Mouse (Mus musculus): Measurements from ENCODE around the gene Slc12a3. TPM values are rescaled to one million over a fixed set of nuclear protein-coding genes. Genes with fewer than 3 reads are reported as not detected.

Gene Slc12a3
- polyA plus RNA-seq, 1 experiment from 2014 or later, result not detected

DNA sequence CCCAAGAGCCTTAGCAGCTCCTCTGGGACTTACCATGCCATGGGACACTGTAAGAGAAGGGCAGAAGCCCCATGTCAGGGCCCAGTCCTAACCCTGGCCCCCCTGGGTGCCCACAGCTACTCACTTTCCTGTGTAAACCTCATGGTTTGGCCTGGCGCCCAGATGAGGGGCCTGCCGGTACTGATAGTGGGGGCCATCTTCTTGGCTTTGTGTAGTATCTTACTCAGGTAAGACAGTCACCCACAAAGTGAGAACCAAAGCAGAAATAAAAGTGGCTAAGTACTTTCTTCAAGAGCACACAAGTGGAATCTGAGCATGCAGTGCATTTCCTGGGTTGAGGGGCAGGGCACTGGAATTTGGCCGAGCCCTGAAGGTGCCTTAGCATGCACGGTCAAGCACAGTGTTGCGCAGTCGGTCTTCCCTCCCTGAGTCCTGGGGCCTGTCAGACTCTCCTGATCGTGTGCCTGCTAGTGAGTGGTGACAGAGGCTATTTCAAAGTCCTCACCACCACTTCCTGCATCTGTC, 21.9 kb upstream of the Slc12a3 start:
- no peak for ATAC-seq (replicated peaks)
- Histone ChIP-seq H3K4me1 (no peaks in the 10 kb centered on the region), H3K36me3 (peaks cover 63% of the 10 kb centered on the region), H3K9me3 (no peaks in the 10 kb centered on the region), H3K27me3 (no peaks in the 10 kb centered on the region), H3K4me2 (replicated peaks) (no peak overlapping the region), H3K27ac (replicated peaks) (no peak overlapping the region), H3K4me3 (no peak overlapping the region), H3K9ac (replicated peaks) (no peak overlapping the region)
- WGBS, result 91% methylated on average over 7 of the region's 7 CpGs

- Histone ChIP-seq H3K27me3 (no peaks in the 10 kb centered on the region), H3K9ac (replicated peaks) (no peak overlapping the region), H3K27ac (replicated peaks) (no peak overlapping the region), H3K4me1 (no peaks in the 10 kb centered on the region), H3K36me3 (peaks cover 62% of the 10 kb centered on the region), H3K9me3 (no peaks in the 10 kb centered on the region), H3K4me2 (replicated peaks) (no peak overlapping the region), H3K4me3 (no peak overlapping the region)
- WGBS, result 94% methylated on average over 9 of the region's 9 CpGs
- no peak for ATAC-seq (replicated peaks)
These were observed 21.3 kb upstream of the Slc12a3 start for GRCm38 (mm10) chr8:94307652-94308051.

DNA sequence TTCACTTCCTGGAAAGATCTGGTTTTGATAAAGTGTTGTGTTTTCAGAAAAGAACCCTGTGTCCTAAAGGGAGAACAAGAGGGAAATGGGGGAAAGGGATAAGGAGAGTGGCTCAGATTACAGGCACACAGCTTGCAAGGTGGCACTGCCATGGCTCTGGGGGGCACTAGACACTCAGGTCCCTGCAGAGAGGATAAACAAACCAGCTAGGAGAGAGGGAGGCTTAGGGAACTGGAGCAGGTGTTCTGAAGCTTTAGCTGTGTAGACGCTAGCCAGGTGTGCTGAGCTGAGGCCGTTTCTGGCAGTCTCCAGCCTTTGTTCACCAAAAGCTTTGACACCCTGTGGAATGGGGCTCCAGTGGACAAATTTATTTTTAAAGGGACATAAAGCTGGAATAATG, 14.9 kb upstream of the Slc12a3 start:
- no peaks in the 10 kb centered on the region for H3K9me3 ChIP-seq
- no peaks in the 10 kb centered on the region for H3K27me3 ChIP-seq
- WGBS, result 80% methylated on average over 2 of the region's 2 CpGs
- no peak for ATAC-seq (replicated peaks)
- no peak overlapping the region for H3K4me2 ChIP-seq (replicated peaks)
- H3K9ac ChIP-seq (replicated peaks), result no peak overlapping the region
- no peak overlapping the region for H3K4me3 ChIP-seq
- H3K36me3 ChIP-seq, result peaks cover 30% of the 10 kb centered on the region
- H3K4me1 ChIP-seq, result no peaks in the 10 kb centered on the region
- H3K27ac ChIP-seq (replicated peaks), result no peak overlapping the region

GRCm38 (mm10) chr8:94317249-94317648, 11.8 kb upstream of the Slc12a3 start:
- Histone ChIP-seq H3K27me3 (no peaks in the 10 kb centered on the region), H3K36me3 (peaks cover 26% of the 10 kb centered on the region; the same call in 1 of the 2 replicates), H3K27ac (replicated peaks) (no peak overlapping the region), H3K9me3 (no peaks in the 10 kb centered on the region), H3K9ac (replicated peaks) (no peak overlapping the region), H3K4me2 (replicated peaks) (no peak overlapping the region), H3K4me1 (no peaks in the 10 kb centered on the region), H3K4me3 (no peak overlapping the region)
- no peak for ATAC-seq (replicated peaks)
- WGBS, result 94% methylated on average over 2 of the region's 2 CpGs

- ATAC-seq (replicated peaks), result no peak
- H3K4me2 ChIP-seq (replicated peaks), result no peak overlapping the region
- no peak overlapping the region for H3K4me3 ChIP-seq
- H3K9ac ChIP-seq (replicated peaks), result no peak overlapping the region
- no peaks in the 10 kb centered on the region for H3K27me3 ChIP-seq
- no peaks in the 10 kb centered on the region for H3K9me3 ChIP-seq
- H3K4me1 ChIP-seq, result no peaks in the 10 kb centered on the region
- H3K36me3 ChIP-seq, result peaks cover 26% of the 10 kb centered on the region; the same call in 1 of the 2 replicates
- 92% methylated on average over 2 of the region's 2 CpGs for WGBS
- no peak overlapping the region for H3K27ac ChIP-seq (replicated peaks)
These were observed 11.3 kb upstream of the Slc12a3 start for GRCm38 (mm10) chr8:94317691-94318090.

GRCm38 (mm10) chr8:94320036-94320435, 9.0 kb upstream of the Slc12a3 start:
- Histone ChIP-seq H3K4me3 (no peak overlapping the region), H3K27me3 (no peaks in the 10 kb centered on the region), H3K36me3 (0 out of 2 replicates have a peak, but pooled peaks cover 14% of the 10 kb centered on the region), H3K9ac (replicated peaks) (no peak overlapping the region), H3K9me3 (no peaks in the 10 kb centered on the region), H3K4me2 (replicated peaks) (no peak overlapping the region), H3K27ac (replicated peaks) (no peak overlapping the region), H3K4me1 (no peaks in the 10 kb centered on the region)
- ATAC-seq (replicated peaks), result no peak
- 91% methylated on average over 2 of the region's 2 CpGs for WGBS

DNA sequence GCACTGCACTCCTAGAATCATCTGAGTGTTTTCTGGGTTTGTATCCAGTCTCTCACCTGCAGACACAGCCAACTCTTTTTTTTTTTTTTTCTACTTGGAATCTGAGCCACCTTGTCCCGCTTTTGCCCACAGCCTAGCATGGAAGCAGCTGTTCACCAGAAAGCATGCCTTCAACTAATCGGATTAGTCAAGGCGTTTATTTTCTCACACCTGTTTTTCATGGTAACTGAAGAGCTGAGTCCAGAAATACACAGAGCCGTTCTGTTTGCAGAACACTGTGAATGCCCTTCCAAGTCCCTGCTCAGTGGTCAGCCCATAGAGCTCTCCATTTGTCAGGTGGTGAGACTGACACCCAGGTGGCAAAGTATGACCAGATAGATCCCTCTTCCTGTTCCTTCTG, 6.9 kb upstream of the Slc12a3 start:
- H3K4me3 ChIP-seq, result no peak overlapping the region
- 85% methylated on average over 4 of the region's 4 CpGs for WGBS
- H3K4me1 ChIP-seq, result no peaks in the 10 kb centered on the region
- no peak for ATAC-seq (replicated peaks)
- 0 out of 2 replicates have a peak, but pooled peaks cover 8% of the 10 kb centered on the region for H3K36me3 ChIP-seq
- no peaks in the 10 kb centered on the region for H3K27me3 ChIP-seq
- no peaks in the 10 kb centered on the region for H3K9me3 ChIP-seq
- H3K27ac ChIP-seq (replicated peaks), result no peak overlapping the region
- no peak overlapping the region for H3K9ac ChIP-seq (replicated peaks)
- H3K4me2 ChIP-seq (replicated peaks), result no peak overlapping the region

DNA sequence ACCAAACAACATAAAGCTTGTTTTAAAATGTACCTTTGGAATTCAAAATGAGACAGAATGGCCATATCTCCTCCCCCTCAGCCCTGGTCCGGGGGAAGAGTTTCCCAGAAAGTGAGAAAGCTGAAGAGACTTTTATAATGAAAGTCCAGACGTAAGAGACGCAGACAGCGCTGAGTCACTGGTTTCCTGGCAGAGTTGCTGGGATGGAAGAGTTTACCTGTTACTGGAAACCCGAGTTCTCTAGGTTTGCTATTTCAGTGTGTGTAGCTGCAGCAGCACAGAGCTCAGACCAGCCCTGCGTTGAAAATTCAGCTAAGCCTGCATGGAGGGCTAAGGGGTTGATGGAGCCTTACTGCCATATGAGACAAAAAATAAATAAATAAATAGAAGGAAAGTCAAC, 6.0 kb upstream of the Slc12a3 start:
- Histone ChIP-seq H3K27me3 (no peaks in the 10 kb centered on the region), H3K4me3 (no peak overlapping the region), H3K9ac (replicated peaks) (no peak overlapping the region), H3K4me2 (replicated peaks) (no peak overlapping the region), H3K4me1 (no peaks in the 10 kb centered on the region), H3K9me3 (no peaks in the 10 kb centered on the region), H3K36me3 (0 out of 2 replicates have a peak, but pooled peaks cover 8% of the 10 kb centered on the region), H3K27ac (replicated peaks) (no peak overlapping the region)
- WGBS, result 91% methylated on average over 6 of the region's 6 CpGs
- no peak for ATAC-seq (replicated peaks)

DNA sequence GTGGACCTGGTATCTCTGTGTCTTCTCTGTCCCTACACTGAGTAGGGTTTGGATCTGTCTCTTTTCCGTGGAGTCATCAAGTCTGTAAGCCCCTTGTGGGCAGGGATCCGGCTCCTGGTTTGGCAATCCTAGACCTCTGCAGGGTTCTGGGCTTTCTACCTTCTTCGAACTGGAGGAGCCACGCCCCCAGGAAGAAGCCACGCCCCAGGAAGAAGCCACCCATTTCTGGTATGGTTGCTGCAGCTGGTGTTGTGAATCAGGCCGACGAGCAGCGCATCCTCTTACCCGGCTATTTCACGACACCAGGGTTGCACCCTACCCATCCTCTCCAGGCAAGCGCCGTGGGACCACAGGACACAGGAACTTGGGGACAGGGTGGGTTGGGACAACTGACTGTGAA, 4.9 kb upstream of the Slc12a3 start:
- WGBS, result 61% methylated on average over 12 of the region's 12 CpGs
- Histone ChIP-seq H3K36me3 (0 out of 2 replicates have a peak, but pooled peaks cover 5% of the 10 kb centered on the region), H3K4me3 (no peak overlapping the region), H3K9ac (replicated peaks) (no peak overlapping the region), H3K27ac (replicated peaks) (no peak overlapping the region), H3K9me3 (no peaks in the 10 kb centered on the region), H3K4me1 (no peaks in the 10 kb centered on the region), H3K4me2 (replicated peaks) (no peak overlapping the region), H3K27me3 (no peaks in the 10 kb centered on the region)
- ATAC-seq (replicated peaks), result no peak

- Histone ChIP-seq H3K4me3 (no peak overlapping the region), H3K9ac (replicated peaks) (no peak overlapping the region), H3K4me1 (no peaks in the 10 kb centered on the region), H3K9me3 (no peaks in the 10 kb centered on the region), H3K4me2 (replicated peaks) (no peak overlapping the region), H3K36me3 (0 out of 2 replicates have a peak, but pooled peaks cover 2% of the 10 kb centered on the region), H3K27me3 (no peaks in the 10 kb centered on the region), H3K27ac (replicated peaks) (no peak overlapping the region)
- no peak for ATAC-seq (replicated peaks)
- WGBS, result 85% methylated on average over 4 of the region's 4 CpGs
These were observed 3.0 kb upstream of the Slc12a3 start for GRCm38 (mm10) chr8:94326016-94326415.

GRCm38 (mm10) chr8:94330733-94331132, 1.7 kb downstream of the Slc12a3 start:
- H3K4me2 ChIP-seq (replicated peaks), result no peak overlapping the region
- H3K9ac ChIP-seq (replicated peaks), result no peak overlapping the region
- H3K36me3 ChIP-seq, result no peaks in the 10 kb centered on the region
- H3K4me1 ChIP-seq, result no peaks in the 10 kb centered on the region
- H3K4me3 ChIP-seq, result no peak overlapping the region
- H3K27ac ChIP-seq (replicated peaks), result no peak overlapping the region
- no peaks in the 10 kb centered on the region for H3K27me3 ChIP-seq
- ATAC-seq (replicated peaks), result peak; percentile 83
- 34% methylated on average over 4 of the region's 4 CpGs for WGBS
- no peaks in the 10 kb centered on the region for H3K9me3 ChIP-seq

DNA sequence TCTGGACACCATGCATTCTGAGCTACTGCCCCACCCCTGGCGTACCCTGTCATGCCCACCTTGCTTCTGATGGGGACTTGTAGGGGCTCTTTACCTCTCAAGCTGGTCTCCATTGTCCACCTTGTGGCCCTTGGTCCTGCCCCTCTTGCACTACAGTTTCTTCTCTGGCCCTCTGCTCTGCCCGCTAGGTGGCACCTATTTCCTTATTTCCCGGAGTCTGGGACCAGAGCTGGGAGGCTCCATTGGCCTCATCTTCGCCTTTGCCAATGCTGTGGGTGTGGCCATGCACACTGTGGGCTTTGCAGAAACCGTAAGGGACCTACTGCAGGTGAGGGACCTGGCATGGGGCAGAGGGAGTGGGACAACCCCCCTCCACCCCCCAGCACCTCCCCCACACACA, 4.3 kb downstream of the Slc12a3 start:
- Histone ChIP-seq H3K4me2 (replicated peaks) (no peak overlapping the region), H3K27ac (replicated peaks) (no peak overlapping the region), H3K36me3 (no peaks in the 10 kb centered on the region), H3K27me3 (no peaks in the 10 kb centered on the region), H3K4me1 (no peaks in the 10 kb centered on the region), H3K9ac (replicated peaks) (no peak overlapping the region), H3K9me3 (no peaks in the 10 kb centered on the region), H3K4me3 (no peak overlapping the region)
- no peak for ATAC-seq (replicated peaks)
- 48% methylated on average over 5 of the region's 5 CpGs for WGBS

- Histone ChIP-seq H3K9ac (replicated peaks) (no peak overlapping the region), H3K36me3 (no peaks in the 10 kb centered on the region), H3K4me2 (replicated peaks) (no peak overlapping the region), H3K9me3 (no peaks in the 10 kb centered on the region), H3K4me1 (no peaks in the 10 kb centered on the region), H3K4me3 (no peak overlapping the region), H3K27ac (replicated peaks) (no peak overlapping the region), H3K27me3 (no peaks in the 10 kb centered on the region)
- WGBS, result 84% methylated on average over 8 of the region's 8 CpGs
- ATAC-seq (replicated peaks), result no peak
These were observed 8.6 kb downstream of the Slc12a3 start for GRCm38 (mm10) chr8:94337559-94337958.

Data from forebrain, embryonic 15.5 days (tissue).